Mouse (Mus musculus) cortical plate, adult 2 months (tissue): Measurements from ENCODE around the gene Sh2b3.

Experiments used
- CTCF ChIP-seq: fragments of 200-500 bp; IDR thresholded peaks from 2 replicates; pipeline ENCODE4 v1.5.1; 2011; ENCODE audit warnings: mild to moderate bottlenecking, control low read depth, low read length; ENCODE audit not compliant: insufficient read depth; ENCODE audit errors: extremely low read depth
- POLR2A ChIP-seq: fragments of 200-500 bp; IDR thresholded peaks from 2 replicates; pipeline ENCODE4 v1.6.1; 2011; ENCODE audit warnings: mild to moderate bottlenecking, low read length, control low read depth; ENCODE audit not compliant: insufficient read depth; ENCODE audit errors: extremely low read depth

DNA sequence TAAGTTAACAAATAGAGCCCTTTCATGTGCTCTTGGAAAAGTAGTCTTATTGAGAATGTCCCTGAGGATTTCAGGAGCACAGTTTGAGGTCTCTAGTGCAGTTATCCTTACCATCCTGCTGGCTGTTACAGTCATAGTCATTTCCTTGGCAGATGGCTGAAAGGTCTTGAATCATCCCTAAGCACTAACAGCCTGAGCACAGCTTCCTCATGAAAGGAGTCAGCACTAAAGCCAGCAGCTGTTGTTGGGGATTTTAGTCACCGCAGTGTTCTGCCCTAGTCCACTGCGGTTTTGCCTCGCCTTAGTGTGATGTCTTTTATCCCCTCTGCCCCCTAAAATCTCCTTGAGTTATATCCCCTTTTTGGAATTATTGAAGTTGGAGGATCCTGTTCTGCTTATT is 30.3 kb downstream of the Sh2b3 start:
- TF ChIP-seq POLR2A, result no peak
- TF ChIP-seq CTCF, result no peak
